Mouse (Mus musculus): ENCODE data around the gene Ndel1. TPM values are rescaled to one million over a fixed set of nuclear protein-coding genes. Genes with fewer than 3 reads are reported as not detected.

Ndel1 gene
- polyA plus RNA-seq, 1 experiment from 2014 or later = 60.3 TPM

GRCm38 (mm10) chr11:68785813-68786212, 85.8 kb downstream of the Ndel1 start:
- ATAC-seq (replicated peaks; ENCODE audit: low FRiP score, low TSS enrichment, low read depth) = no peak

GRCm38 (mm10) chr11:68782336-68782735, 89.3 kb downstream of the Ndel1 start:
- peaks cover 85% of the 10 kb centered on the region for H3K36me3 ChIP-seq (ENCODE audit: control insufficient read depth, insufficient read depth, low read length)
- H3K27me3 ChIP-seq (replicated peaks; ENCODE audit: control insufficient read depth, insufficient read depth, low read length) = no peaks in the 10 kb centered on the region
- no peak overlapping the region for H3K4me2 ChIP-seq (ENCODE audit: low read length)
- H3K9me3 ChIP-seq (ENCODE audit: control insufficient read depth, low read length) = no peaks in the 10 kb centered on the region
- ATAC-seq (replicated peaks; ENCODE audit: low FRiP score, low TSS enrichment, low read depth) (no peak), DNase-seq (ENCODE audit: low spot score) (no peak)
- 95% methylated on average over 9 of the region's 9 CpGs for WGBS
- H3K4me1 ChIP-seq (replicated peaks; ENCODE audit: control insufficient read depth, insufficient read depth, low read length) = no peaks in the 10 kb centered on the region
- no peak overlapping the region for H3K4me3 ChIP-seq (ENCODE audit: low read depth, low read length)
- H3K9ac ChIP-seq (ENCODE audit: low read length) = no peak overlapping the region
- H3K27ac ChIP-seq (ENCODE audit: low read depth) = no peak overlapping the region

More at GRCm38 (mm10) chr11:68785813-68786212, 85.8 kb downstream of the Ndel1 start:
- 79% methylated on average over 8 of the region's 8 CpGs for WGBS
- Histone ChIP-seq H3K36me3 (ENCODE audit: control insufficient read depth, insufficient read depth, low read length) (peaks cover 98% of the 10 kb centered on the region), H3K9me3 (ENCODE audit: control insufficient read depth, low read length) (no peaks in the 10 kb centered on the region), H3K27me3 (replicated peaks; ENCODE audit: control insufficient read depth, insufficient read depth, low read length) (no peaks in the 10 kb centered on the region), H3K4me2 (ENCODE audit: low read length) (no peak overlapping the region), H3K4me3 (ENCODE audit: low read depth, low read length) (no peak overlapping the region), H3K4me1 (replicated peaks; ENCODE audit: control insufficient read depth, insufficient read depth, low read length) (no peaks in the 10 kb centered on the region), H3K9ac (ENCODE audit: low read length) (no peak overlapping the region), H3K27ac (ENCODE audit: low read depth) (no peak overlapping the region)
- DNase-seq (ENCODE audit: low spot score) = no peak

GRCm38 (mm10) chr11:68780466-68781114, 91.1 kb downstream of the Ndel1 start:
- Histone ChIP-seq H3K36me3 (ENCODE audit: control insufficient read depth, insufficient read depth, low read length) (peaks cover 83% of the 10 kb centered on the region), H3K4me3 (ENCODE audit: low read depth, low read length) (no peak overlapping the region), H3K4me1 (replicated peaks; ENCODE audit: control insufficient read depth, insufficient read depth, low read length) (no peaks in the 10 kb centered on the region), H3K27ac (ENCODE audit: low read depth) (no peak overlapping the region), H3K9me3 (ENCODE audit: control insufficient read depth, low read length) (no peaks in the 10 kb centered on the region), H3K9ac (ENCODE audit: low read length) (no peak overlapping the region), H3K27me3 (replicated peaks; ENCODE audit: control insufficient read depth, insufficient read depth, low read length) (no peaks in the 10 kb centered on the region), H3K4me2 (ENCODE audit: low read length) (no peak overlapping the region)
- no peak for DNase-seq (ENCODE audit: low spot score)
- WGBS = 72% methylated on average over 14 of the region's 14 CpGs
- no peak for ATAC-seq (replicated peaks; ENCODE audit: low FRiP score, low TSS enrichment, low read depth)

GRCm38 (mm10) chr11:68779735-68780465, 91.8 kb downstream of the Ndel1 start:
- no peaks in the 10 kb centered on the region for H3K27me3 ChIP-seq (replicated peaks; ENCODE audit: control insufficient read depth, insufficient read depth, low read length)
- no peaks in the 10 kb centered on the region for H3K9me3 ChIP-seq (ENCODE audit: control insufficient read depth, low read length)
- WGBS = 82% methylated on average over 10 of the region's 10 CpGs
- no peak for ATAC-seq (replicated peaks; ENCODE audit: low FRiP score, low TSS enrichment, low read depth)
- H3K4me1 ChIP-seq (replicated peaks; ENCODE audit: control insufficient read depth, insufficient read depth, low read length) = no peaks in the 10 kb centered on the region
- H3K9ac ChIP-seq (ENCODE audit: low read length) = no peak overlapping the region
- peaks cover 83% of the 10 kb centered on the region for H3K36me3 ChIP-seq (ENCODE audit: control insufficient read depth, insufficient read depth, low read length)
- H3K4me3 ChIP-seq (ENCODE audit: low read depth, low read length) = no peak overlapping the region
- H3K27ac ChIP-seq (ENCODE audit: low read depth) = no peak overlapping the region
- DNase-seq (ENCODE audit: low spot score) = no peak
- H3K4me2 ChIP-seq (ENCODE audit: low read length) = no peak overlapping the region

GRCm38 (mm10) chr11:68778855-68779254, 92.8 kb downstream of the Ndel1 start:
- Histone ChIP-seq H3K27ac (ENCODE audit: low read depth) (no peak overlapping the region), H3K4me1 (replicated peaks; ENCODE audit: control insufficient read depth, insufficient read depth, low read length) (no peaks in the 10 kb centered on the region), H3K4me2 (ENCODE audit: low read length) (no peak overlapping the region), H3K27me3 (replicated peaks; ENCODE audit: control insufficient read depth, insufficient read depth, low read length) (no peaks in the 10 kb centered on the region), H3K4me3 (ENCODE audit: low read depth, low read length) (no peak overlapping the region), H3K36me3 (ENCODE audit: control insufficient read depth, insufficient read depth, low read length) (peaks cover 82% of the 10 kb centered on the region), H3K9me3 (ENCODE audit: control insufficient read depth, low read length) (no peaks in the 10 kb centered on the region), H3K9ac (ENCODE audit: low read length) (no peak overlapping the region)
- ATAC-seq (replicated peaks; ENCODE audit: low FRiP score, low TSS enrichment, low read depth) (no peak), DNase-seq (ENCODE audit: low spot score) (no peak)

- H3K9ac ChIP-seq (ENCODE audit: low read length) = no peak overlapping the region
- DNase-seq (ENCODE audit: low spot score) (no peak), ATAC-seq (replicated peaks; ENCODE audit: low FRiP score, low TSS enrichment, low read depth) (no peak)
- WGBS = 79% methylated on average over 11 of the region's 11 CpGs
- H3K4me2 ChIP-seq (ENCODE audit: low read length) = no peak overlapping the region
- no peaks in the 10 kb centered on the region for H3K4me1 ChIP-seq (replicated peaks; ENCODE audit: control insufficient read depth, insufficient read depth, low read length)
- H3K9me3 ChIP-seq (ENCODE audit: control insufficient read depth, low read length) = no peaks in the 10 kb centered on the region
- no peaks in the 10 kb centered on the region for H3K27me3 ChIP-seq (replicated peaks; ENCODE audit: control insufficient read depth, insufficient read depth, low read length)
- no peak overlapping the region for H3K4me3 ChIP-seq (ENCODE audit: low read depth, low read length)
- peaks cover 82% of the 10 kb centered on the region for H3K36me3 ChIP-seq (ENCODE audit: control insufficient read depth, insufficient read depth, low read length)
- no peak overlapping the region for H3K27ac ChIP-seq (ENCODE audit: low read depth)
Measured at GRCm38 (mm10) chr11:68777933-68778332, 93.7 kb downstream of the Ndel1 start.

- H3K27me3 ChIP-seq (replicated peaks; ENCODE audit: control insufficient read depth, insufficient read depth, low read length) = no peaks in the 10 kb centered on the region
- DNase-seq (ENCODE audit: low spot score) (no peak), ATAC-seq (replicated peaks; ENCODE audit: low FRiP score, low TSS enrichment, low read depth) (no peak)
- no peaks in the 10 kb centered on the region for H3K9me3 ChIP-seq (ENCODE audit: control insufficient read depth, low read length)
- H3K9ac ChIP-seq (ENCODE audit: low read length) = no peak overlapping the region
- H3K4me2 ChIP-seq (ENCODE audit: low read length) = no peak overlapping the region
- H3K36me3 ChIP-seq (ENCODE audit: control insufficient read depth, insufficient read depth, low read length) = peaks cover 82% of the 10 kb centered on the region
- 80% methylated on average over 7 of the region's 7 CpGs for WGBS
- no peaks in the 10 kb centered on the region for H3K4me1 ChIP-seq (replicated peaks; ENCODE audit: control insufficient read depth, insufficient read depth, low read length)
- no peak overlapping the region for H3K4me3 ChIP-seq (ENCODE audit: low read depth, low read length)
- H3K27ac ChIP-seq (ENCODE audit: low read depth) = no peak overlapping the region
Measured at GRCm38 (mm10) chr11:68776147-68776655, 95.5 kb downstream of the Ndel1 start.

Measured in intestine, embryonic 14.5 days (tissue).